Mouse (Mus musculus): ENCODE data around the gene Apoa4. TPM values are rescaled to one million over a fixed set of nuclear protein-coding genes. Genes with fewer than 3 reads are reported as not detected.

Gene Apoa4
- total RNA-seq, 2 experiments from 2014 or later, result not detected

DNA sequence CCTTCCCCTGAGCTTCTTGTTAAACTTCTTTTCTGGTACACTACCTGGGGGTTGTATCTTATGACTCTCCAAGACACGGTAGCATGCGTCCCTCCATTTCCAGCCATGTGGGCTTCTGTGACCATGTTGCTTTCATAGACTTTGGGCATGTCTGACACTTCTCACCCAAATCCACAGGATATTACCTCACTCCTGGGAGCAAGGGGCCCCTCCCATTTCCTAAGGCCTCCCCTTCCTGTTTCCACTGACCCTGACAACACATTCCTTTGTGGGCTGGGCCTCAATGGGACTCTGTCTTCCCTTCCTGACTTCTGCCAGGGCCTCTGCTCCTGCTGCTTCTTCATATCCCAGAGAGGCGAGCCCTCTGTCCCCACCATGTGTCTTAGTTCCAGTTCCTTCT, 17.1 kb downstream of the Apoa4 start:
- Histone ChIP-seq H3K4me3 (no peak overlapping the region), H3K27ac (no peak overlapping the region)
- TF ChIP-seq CTCF (IDR thresholded peaks at IDR 0.05), result no peak
- DNase-seq (ENCODE audit: extremely low spot score in 1 of 2, low spot score in 2 of 2), result no peak
- intact Hi-C loops (cut with DNase I), result no loop called here

- no peak for TF ChIP-seq CTCF (IDR thresholded peaks at IDR 0.05)
- intact Hi-C loops (cut with DNase I), result no loop called here
- DNase-seq (ENCODE audit: extremely low spot score in 1 of 2, low spot score in 2 of 2), result no peak
- H3K4me3 ChIP-seq, result no peak overlapping the region
- no peak overlapping the region for H3K27ac ChIP-seq
Observed at GRCm38 (mm10) chr9:46259111-46259510, 18.6 kb downstream of the Apoa4 start.

- intact Hi-C loops (cut with DNase I), result no loop called here
- no peak overlapping the region for H3K27ac ChIP-seq
- DNase-seq (ENCODE audit: extremely low spot score in 1 of 2, low spot score in 2 of 2), result no peak
- TF ChIP-seq CTCF (IDR thresholded peaks at IDR 0.05), result no peak
- no peak overlapping the region for H3K4me3 ChIP-seq
Observed at GRCm38 (mm10) chr9:46261131-46261530, 20.6 kb downstream of the Apoa4 start.

GRCm38 (mm10) chr9:46268343-46268873, 27.9 kb downstream of the Apoa4 start, which contains the start of gene Apoa5:
Gene Apoa5 (plus strand): TSS chr9:46268633.
- TF ChIP-seq CTCF (IDR thresholded peaks at IDR 0.05), result no peak
- Histone ChIP-seq H3K27ac (no peak within 1 kb of the TSS), H3K4me3 (no peak within 1 kb of the TSS)
- intact Hi-C loops (cut with DNase I), result no loop called here
- no peak for DNase-seq (ENCODE audit: extremely low spot score in 1 of 2, low spot score in 2 of 2)

- no peak overlapping the region for H3K27ac ChIP-seq
- no peak overlapping the region for H3K4me3 ChIP-seq
- TF ChIP-seq CTCF (IDR thresholded peaks at IDR 0.05), result no peak
- intact Hi-C loops (cut with DNase I), result no loop called here
- DNase-seq (ENCODE audit: extremely low spot score in 1 of 2, low spot score in 2 of 2), result no peak
Observed at GRCm38 (mm10) chr9:46269125-46269524, 28.6 kb downstream of the Apoa4 start.

GRCm38 (mm10) chr9:46270782-46271181, 30.3 kb downstream of the Apoa4 start:
- no peak for DNase-seq (ENCODE audit: extremely low spot score in 1 of 2, low spot score in 2 of 2)
- no peak for TF ChIP-seq CTCF (IDR thresholded peaks at IDR 0.05)
- intact Hi-C loops (cut with DNase I), result no loop called here
- H3K4me3 ChIP-seq, result no peak overlapping the region
- H3K27ac ChIP-seq, result no peak overlapping the region

- TF ChIP-seq CTCF (IDR thresholded peaks at IDR 0.05), result no peak
- H3K4me3 ChIP-seq, result no peak overlapping the region
- DNase-seq (ENCODE audit: extremely low spot score in 1 of 2, low spot score in 2 of 2), result no peak
- no peak overlapping the region for H3K27ac ChIP-seq
- intact Hi-C loops (cut with DNase I), result no loop called here
Observed at GRCm38 (mm10) chr9:46272070-46272469, 31.6 kb downstream of the Apoa4 start.

DNA sequence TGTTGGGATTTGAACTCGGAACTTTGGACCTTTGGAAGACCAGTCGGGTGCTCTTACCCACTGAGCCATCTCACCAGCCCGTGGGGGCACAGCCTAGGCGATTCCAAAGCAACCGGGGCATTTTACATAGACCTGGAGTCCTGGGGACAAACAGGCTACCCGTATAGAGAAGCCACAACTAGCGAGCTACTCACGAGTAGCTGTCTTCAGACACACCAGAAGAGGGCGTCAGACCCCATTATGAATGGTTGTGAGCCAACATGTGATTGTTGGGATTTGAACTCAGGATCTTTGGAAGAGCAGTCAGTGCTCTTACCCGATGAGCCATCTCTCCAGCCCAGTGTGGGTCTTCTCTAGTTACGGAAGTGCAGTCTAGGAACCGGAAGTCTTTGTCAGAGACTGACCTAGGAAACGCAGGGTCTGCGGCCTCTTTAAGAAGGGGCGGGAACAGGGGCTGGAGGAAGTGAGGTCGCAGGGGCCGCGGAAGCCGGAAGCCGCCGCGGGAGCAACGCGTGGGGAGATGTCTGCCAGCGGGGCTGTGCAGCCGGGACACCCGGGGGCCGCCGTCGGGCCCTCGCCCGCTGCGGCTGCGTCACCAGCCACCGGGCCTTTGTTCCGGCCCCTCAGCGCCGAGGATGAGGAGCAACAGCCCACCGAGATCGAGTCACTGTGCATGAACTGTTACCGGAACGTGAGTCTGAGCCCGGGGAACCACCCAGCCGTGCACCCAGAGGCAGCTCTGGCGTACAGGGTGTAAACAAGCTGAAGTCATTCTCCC, 32.4 kb downstream of the Apoa4 start, which contains the start of gene Zpr1:
TSS of gene Zpr1 (plus strand) at position 388 of the 778 bp plus-strand sequence.
- TF ChIP-seq CTCF (IDR thresholded peaks at IDR 0.05), result peak; percentile 48

GRCm38 (mm10) chr9:46274494-46274893, 34.0 kb downstream of the Apoa4 start:
- Histone ChIP-seq H3K27ac (no peak overlapping the region), H3K4me3 (no peak overlapping the region)
- DNase-seq (ENCODE audit: extremely low spot score in 1 of 2, low spot score in 2 of 2), result no peak
- intact Hi-C loops (cut with DNase I), result no loop called here
- no peak for TF ChIP-seq CTCF (IDR thresholded peaks at IDR 0.05)

More for the DNA sequence above, 32.4 kb downstream of the Apoa4 start, which contains the start of gene Zpr1:
- peak within 1 kb of the TSS; percentile 63 for H3K27ac ChIP-seq
- H3K4me3 ChIP-seq, result peak within 1 kb of the TSS; percentile 57
- intact Hi-C loops (cut with DNase I), result loop anchor here (1.0 kb wide), 1 partner anchor 9 kb away; no protein-coding TSS in a partner anchor
- peak; percentile 85 to 86 for DNase-seq (ENCODE audit: extremely low spot score in 1 of 2, low spot score in 2 of 2)

DNA sequence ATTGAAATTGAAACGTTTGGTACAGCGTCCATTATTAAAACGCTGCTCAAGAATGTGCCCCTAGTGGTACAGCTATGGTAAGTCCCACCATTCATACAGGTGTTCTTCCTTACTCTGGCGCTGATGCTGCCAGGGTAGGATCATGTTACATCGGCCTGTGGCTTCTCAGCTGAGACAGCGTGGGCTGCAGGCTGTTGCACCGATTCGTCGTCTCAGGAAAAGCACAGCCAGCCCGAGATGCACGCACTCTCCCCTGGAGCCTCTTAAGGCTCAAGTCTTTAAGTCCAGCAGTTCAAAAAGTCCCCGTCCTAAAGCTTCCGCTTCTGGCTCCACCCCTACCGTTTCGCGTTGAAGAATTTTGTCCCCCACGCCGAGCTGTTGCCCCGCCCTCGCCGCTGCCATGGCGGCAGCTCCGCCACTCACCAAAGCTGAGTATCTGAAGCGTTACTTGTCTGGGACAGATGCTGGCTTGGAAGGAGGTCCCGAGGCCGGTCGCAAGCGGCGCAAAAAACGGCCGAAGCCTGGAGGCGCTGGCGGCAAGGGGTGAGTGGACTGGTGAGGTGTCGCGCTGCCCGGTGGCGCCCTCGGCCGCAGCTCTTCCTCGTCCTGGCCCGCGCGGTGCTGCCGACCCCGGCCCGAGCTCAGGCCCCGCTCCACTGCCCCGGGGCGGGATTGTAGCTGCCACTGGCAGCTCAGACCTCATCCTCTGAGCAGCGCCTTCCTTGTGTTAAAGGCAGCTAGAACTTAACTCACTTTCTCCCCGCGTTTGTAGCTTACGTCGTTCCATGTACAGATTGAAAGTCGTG, 42.3 kb downstream of the Apoa4 start, which contains the start of gene Bud13:
TSS of gene Bud13 (plus strand) at position 378 of the 806 bp plus-strand sequence.
- intact Hi-C loops (cut with DNase I), result loop anchor here (1.0 kb wide), 1 partner anchor 10 kb away; the partner anchor contains the start of gene Zpr1
- TF ChIP-seq CTCF (IDR thresholded peaks at IDR 0.05), result peak; percentile 61
- peak; percentile 90 to 96 for DNase-seq (ENCODE audit: extremely low spot score in 1 of 2, low spot score in 2 of 2)
- Histone ChIP-seq H3K4me3 (peak within 1 kb of the TSS; percentile 83), H3K27ac (peak within 1 kb of the TSS; percentile 84)

Other genes with a start within 250 kb of the Apoa4 start
- 100 to 1,000 TPM; 193 to 215 TPM for gene Pafah1b2, start 228.0 kb upstream of the Apoa4 start, total RNA-seq (2021)
- gene Sik3, start 227.9 kb upstream of the Apoa4 start, total RNA-seq (2021), result 100 to 1,000 TPM; 122 to 127 TPM
- gene Apoa1, start 12.1 kb upstream of the Apoa4 start, total RNA-seq (2021), result not detected
- gene Apoc3, start 5.1 kb upstream of the Apoa4 start, total RNA-seq (2021), result 1 to 10 TPM; 1.2 to 2.1 TPM
- gene Apoa5, start 27.9 kb downstream of the Apoa4 start, total RNA-seq (2021), result not detected
- 10 to 100 TPM; 38.6 to 38.9 TPM for gene Zpr1, start 32.4 kb downstream of the Apoa4 start, total RNA-seq (2021)
- 10 to 100 TPM; 10.4 to 11.0 TPM for gene Bud13, start 42.3 kb downstream of the Apoa4 start, total RNA-seq (2021)
- gene 4931429L15Rik, start 79.3 kb downstream of the Apoa4 start, total RNA-seq (2021), result not detected

All from left cerebral cortex, adult 2 months (tissue).